Mouse (Mus musculus) mouse trophoblast stem cell (cell line): Measurements from ENCODE around the gene Rpl22.

Source experiments
- in situ Hi-C, 2 experiments: fragments of 300-500 bp; cut with MseI, MboI; formaldehyde crosslinking; loops; 2 replicates in 1 of 2; 3 replicates in 1 of 2; pipeline ENCODE4 v1.15.1; 2025

Gene Rpl22

GRCm38 (mm10) chr4:152325574-152326411, at the start of gene Rpl22:
TSS of gene Rpl22 (plus strand) at chr4:152325742.
- in situ Hi-C loops: loop anchor here in 1 of 2 experiments (25.0 kb wide), 1 partner anchor 1637 kb away; the partner anchor contains the start of gene A430005L14Rik

DNA sequence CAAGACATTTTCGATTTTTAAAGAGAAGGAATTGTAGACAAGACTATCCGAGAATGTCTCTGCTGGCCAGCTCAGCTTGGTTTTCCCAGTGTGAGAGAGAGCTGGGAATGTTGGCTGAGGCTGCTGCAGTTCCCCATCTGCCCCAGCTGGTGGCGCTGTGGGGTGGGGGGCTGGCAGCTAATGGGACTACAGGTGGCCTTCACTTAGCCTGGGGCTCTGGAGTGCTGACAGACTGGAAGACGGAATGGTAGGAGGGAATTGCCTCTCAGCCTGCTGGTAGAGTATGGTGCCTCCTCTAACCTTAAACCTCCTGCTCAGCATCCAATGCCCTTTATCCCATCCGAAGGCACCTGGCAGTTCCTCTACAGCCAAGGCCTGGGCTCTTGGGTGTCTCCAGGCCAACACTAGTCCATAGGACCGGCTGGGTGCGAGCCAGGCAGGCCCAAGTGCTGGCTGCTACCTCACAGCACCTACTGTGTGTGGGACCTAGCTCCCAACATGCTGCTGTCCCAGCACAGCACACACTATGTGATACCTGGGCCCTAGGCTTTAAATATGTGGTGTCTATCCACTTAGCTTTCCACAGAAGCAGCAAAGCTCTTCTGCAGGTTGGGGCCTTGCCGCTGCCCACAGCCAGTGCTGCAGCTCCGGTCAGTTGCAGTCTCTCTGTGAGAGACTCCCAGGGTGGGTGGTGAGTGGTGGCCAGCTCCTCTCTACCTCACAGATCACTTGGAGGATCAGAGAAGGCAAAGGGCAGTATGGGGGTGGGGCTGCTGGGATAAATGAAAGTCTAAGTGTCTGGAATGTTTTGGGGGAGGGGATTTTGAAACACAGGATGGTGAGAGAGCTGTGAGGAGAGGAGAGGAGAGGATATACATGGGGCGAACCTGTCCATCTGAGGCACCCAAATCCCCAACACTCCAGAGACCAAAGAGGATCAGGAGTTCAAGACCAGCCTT, 48.9 kb upstream of the Rpl22 start:
- in situ Hi-C loops: no loop called here

GRCm38 (mm10) chr4:152277916-152278315, 47.6 kb upstream of the Rpl22 start:
- in situ Hi-C loops: no loop called here

- in situ Hi-C loops: no loop called here
These were observed 46.6 kb upstream of the Rpl22 start for GRCm38 (mm10) chr4:152278986-152279385.

DNA sequence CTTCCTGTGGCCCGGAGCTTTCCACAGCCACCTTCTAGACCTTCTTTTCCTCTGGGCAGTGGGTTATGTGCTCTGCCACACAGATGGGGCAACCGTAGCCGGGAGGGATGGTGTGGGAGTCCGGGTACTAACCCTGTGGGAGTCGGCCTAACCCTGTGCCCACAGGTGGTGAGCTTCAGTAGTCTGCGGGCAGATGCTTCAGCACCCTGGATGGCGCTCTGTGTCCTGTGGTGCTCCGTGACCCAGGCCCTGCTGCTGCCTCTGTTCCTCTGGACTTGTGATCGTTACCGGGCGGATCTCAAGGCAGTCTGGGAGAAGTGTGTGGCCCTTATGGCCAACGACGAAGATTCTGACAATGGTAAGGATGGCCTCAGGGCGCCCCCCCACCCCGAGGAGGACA, 43.9 kb upstream of the Rpl22 start:
- in situ Hi-C loops: loop anchor here in 1 of 2 experiments (10.0 kb wide), 2 partner anchors 67 to 107 kb away; partner anchors contain the start of gene Acot7

GRCm38 (mm10) chr4:152282721-152283120, 42.8 kb upstream of the Rpl22 start:
- in situ Hi-C loops: loop anchor here in 1 of 2 experiments (10.0 kb wide), 2 partner anchors 68 to 108 kb away; partner anchors contain the start of gene Acot7

- in situ Hi-C loops: loop anchor here in 1 of 2 experiments (10.0 kb wide), 2 partner anchors 69 to 109 kb away; partner anchors contain the start of gene Acot7
These were observed 42.2 kb upstream of the Rpl22 start for GRCm38 (mm10) chr4:152283186-152283950.

- in situ Hi-C loops: loop anchor here (5.0 to 10.0 kb wide), 3 partner anchors 71 to 111 kb away; partner anchors contain the start of gene Acot7 (in 1 of the 2)
These were observed 40.0 kb upstream of the Rpl22 start for GRCm38 (mm10) chr4:152285505-152285904.

GRCm38 (mm10) chr4:152286183-152286582, 39.4 kb upstream of the Rpl22 start:
- in situ Hi-C loops: loop anchor here (5.0 to 10.0 kb wide), 3 partner anchors 71 to 111 kb away; partner anchors contain the start of gene Acot7 (in 1 of the 2)

- in situ Hi-C loops: loop anchor here (5.0 to 10.0 kb wide), 3 partner anchors 72 to 112 kb away; partner anchors contain the start of gene Acot7 (in 1 of the 2)
These were observed 38.7 kb upstream of the Rpl22 start for GRCm38 (mm10) chr4:152286887-152287286.

- in situ Hi-C loops: loop anchor here (5.0 to 10.0 kb wide), 3 partner anchors 73 to 113 kb away; partner anchors contain the start of gene Acot7 (in 1 of the 2)
These were observed 38.0 kb upstream of the Rpl22 start for GRCm38 (mm10) chr4:152287317-152288120.

DNA sequence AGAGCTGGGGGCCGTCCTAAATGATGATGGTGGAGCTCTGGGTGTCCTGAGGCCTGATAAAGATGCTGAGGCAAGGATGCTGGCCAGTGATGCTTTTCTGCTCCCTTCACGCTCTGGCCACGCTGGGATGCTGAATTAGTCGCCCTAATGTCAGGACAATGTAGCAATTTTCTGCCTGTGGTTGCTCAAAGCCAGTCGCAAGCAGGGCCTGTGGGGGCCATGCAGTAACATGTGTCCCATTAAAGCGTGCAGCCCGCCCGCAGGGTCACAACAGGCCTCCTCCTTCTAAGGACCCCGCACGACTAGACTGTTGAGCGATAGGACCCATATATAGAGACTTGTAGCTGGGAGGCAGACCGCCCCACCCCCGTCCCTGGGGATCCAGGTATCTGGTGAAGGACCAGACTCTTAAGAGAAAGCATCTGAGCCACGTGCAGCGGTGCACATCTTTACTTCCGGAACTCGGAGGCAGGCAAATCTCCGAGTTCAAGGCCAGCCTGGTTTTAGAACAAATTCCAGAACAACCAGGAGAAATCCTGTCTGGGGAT, 37.1 kb upstream of the Rpl22 start:
- in situ Hi-C loops: loop anchor here (5.0 to 10.0 kb wide), 3 partner anchors 74 to 114 kb away; partner anchors contain the start of gene Acot7 (in 1 of the 2)

DNA sequence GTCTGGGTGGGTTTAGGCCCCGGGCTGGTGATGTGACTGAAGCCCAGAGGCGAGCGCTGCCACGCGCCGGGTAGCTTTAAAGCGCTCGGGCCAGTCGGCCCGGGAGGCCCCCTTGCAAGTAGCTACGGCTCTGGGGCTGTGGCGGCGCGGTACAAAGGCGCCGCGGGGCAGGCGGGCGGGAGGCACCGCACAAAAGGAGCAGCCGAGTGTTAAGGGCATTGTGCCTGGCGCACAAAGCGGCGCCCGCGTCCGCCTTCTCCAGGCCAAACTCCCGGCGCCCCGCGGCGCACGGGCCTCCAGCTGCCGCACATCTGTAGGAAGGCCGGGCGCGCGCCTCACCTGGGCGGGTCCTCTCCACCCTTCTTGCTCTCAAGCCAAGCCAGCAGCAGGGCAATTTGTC, 35.2 kb upstream of the Rpl22 start:
- in situ Hi-C loops: loop anchor here in 1 of 2 experiments (5.0 kb wide), 1 partner anchor 118 kb away; no protein-coding TSS in a partner anchor

DNA sequence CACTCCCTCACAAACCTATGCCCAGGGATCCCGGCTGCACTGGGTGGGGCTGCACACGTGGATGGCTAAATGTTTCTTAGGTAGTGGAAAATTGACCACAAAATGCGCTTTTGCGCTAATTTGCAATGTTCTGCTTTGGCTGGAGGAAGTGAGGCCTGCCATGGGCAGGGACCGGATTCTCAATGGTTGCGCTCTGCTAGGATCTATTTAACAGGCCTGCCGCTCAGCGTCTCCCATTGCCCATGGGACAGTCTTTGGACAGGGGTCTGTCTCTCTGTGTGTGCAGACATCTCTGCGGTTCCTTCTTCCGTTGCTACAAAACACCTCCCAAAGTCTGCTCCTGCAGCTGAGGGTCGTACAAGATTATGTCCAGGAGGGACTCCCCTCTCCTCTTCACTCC, 34.6 kb upstream of the Rpl22 start:
- in situ Hi-C loops: loop anchor here in 1 of 2 experiments (5.0 kb wide), 1 partner anchor 119 kb away; no protein-coding TSS in a partner anchor

DNA sequence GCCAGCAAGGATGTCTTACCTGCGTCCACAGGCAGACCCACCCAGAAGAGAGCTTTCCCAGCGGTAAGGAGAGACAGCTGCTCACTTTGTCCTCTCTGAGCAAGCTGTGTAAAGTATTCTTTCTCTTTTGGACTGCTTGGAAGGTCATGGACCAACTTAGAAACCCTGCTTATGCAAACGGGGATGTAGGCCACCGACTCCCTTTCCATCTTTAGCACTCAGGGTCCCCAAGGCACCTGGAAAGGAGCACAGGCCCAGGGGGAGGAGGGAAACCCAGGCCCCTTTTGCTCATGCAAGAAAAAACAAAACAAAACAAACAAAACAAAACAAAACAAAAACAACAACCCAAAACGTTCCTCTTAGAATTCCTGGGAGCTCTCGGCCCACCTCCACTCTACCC, 34.0 kb upstream of the Rpl22 start, which contains the start of gene Hes3:
TSS of gene Hes3 (minus strand) at position 101 of the 400 bp plus-strand sequence.
- in situ Hi-C loops: loop anchor here in 1 of 2 experiments (5.0 kb wide), 1 partner anchor 119 kb away; no protein-coding TSS in a partner anchor

DNA sequence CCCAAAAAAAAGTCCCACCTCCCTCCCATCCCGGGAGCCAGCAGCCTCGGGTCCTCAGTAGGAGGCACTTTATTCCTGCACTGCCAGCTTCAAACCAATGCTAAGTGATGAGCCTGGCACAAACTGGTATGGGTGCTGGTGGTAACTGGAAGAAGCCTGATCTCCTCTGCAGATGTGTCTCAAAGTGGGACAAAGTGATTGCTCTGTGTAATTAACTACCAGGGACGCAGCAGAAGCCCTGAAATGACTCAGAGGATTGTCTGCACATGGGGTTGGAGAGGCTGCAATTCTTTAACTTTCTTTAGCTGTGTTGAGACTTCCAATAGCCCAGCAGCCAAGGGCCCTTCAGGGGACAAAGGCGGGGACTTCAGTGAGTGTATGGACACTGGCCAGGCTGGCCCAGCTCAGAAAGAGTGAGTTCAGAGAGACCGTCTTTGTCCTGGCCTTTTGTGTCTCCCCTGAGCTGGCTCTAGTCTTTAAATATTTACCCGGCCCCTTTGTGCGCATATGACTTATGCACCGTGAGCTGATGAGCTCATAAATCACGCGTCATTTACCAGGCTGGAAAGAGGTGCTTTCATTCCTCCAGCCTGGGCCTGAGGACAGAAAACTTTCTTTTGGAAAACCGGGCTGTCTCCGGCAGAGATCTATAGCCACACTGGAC, 33.3 kb upstream of the Rpl22 start:
- in situ Hi-C loops: loop anchor here in 1 of 2 experiments (5.0 kb wide), 1 partner anchor 120 kb away; no protein-coding TSS in a partner anchor

DNA sequence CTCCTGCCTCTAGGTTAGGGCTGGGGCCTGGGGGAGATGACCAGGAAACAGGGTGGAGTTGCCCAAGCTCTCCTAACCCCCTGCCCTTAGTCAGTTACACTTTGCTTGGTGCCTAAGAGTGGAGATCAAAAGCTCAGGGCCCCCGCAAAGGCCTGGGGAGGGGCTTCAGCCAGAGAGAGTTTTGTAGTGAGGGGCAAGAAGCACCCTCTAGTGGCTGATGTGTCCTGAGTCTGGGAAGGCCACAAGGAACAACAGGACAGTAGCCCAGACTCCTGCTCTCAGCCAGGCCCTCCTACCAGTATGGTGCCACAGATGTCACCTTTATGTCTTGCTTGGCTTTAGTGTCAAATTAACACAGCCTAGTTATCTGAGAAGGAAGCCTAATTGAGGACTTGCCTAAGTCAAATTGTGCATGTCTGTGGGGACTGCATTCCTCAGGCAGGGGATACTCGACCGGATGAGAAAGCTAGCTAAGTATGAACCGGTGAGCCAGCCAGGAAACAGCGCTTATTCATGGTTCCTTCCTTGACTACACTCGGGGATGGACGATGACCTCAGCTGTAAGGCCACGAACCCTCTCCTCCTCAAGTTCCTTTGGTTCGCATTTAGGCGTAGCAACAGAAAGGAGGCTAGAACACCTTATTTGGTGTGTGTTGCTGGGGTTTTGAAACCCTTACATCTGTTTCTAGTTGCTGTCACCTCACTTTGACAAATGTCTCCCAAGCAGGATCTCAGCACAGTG, 31.2 kb upstream of the Rpl22 start:
- in situ Hi-C loops: loop anchor here in 1 of 2 experiments (5.0 kb wide), 1 partner anchor 122 kb away; no protein-coding TSS in a partner anchor

GRCm38 (mm10) chr4:152295916-152296315, 29.6 kb upstream of the Rpl22 start:
- in situ Hi-C loops: no loop called here
